Mouse (Mus musculus) hindbrain, embryonic 12.5 days (tissue): ENCODE measurements around the gene Dmrtc2. TPM values are rescaled to one million over a fixed set of nuclear protein-coding genes. Genes with fewer than 3 reads are reported as not detected.

ENCODE experiments used
- ATAC-seq: fragments of 200-750 bp; cut with Nextera tagmentation; 2 replicates; pipeline ENCODE4 v1.8.0; 2017; ENCODE audit warnings: moderate TSS enrichment; ENCODE audit not compliant: low FRiP score
- H3K27ac ChIP-seq: fragments of 300-500 bp; sonication (generic); 2 replicates; pipeline ENCODE4 v1.5.1; 2016; ENCODE audit warnings: mild to moderate bottlenecking
- H3K27me3 ChIP-seq: fragments of 300-500 bp; sonication (generic); 2 replicates; pipeline ENCODE4 v1.6.1; 2016; ENCODE audit warnings: mild to moderate bottlenecking
- H3K36me3 ChIP-seq: fragments of 300-500 bp; sonication (generic); 2 replicates; pipeline ENCODE4 v1.6.1; 2016; ENCODE audit warnings: mild to moderate bottlenecking
- H3K4me1 ChIP-seq: fragments of 300-500 bp; sonication (generic); 2 replicates; pipeline ENCODE4 v1.6.1; 2016
- H3K4me2 ChIP-seq: fragments of 300-500 bp; sonication (generic); replicated peaks from 2 replicates; pipeline ENCODE4 v1.6.1; 2016; ENCODE audit warnings: mild to moderate bottlenecking
- H3K4me3 ChIP-seq: fragments of 300-500 bp; sonication (generic); 2 replicates; pipeline ENCODE4 v1.5.1; 2016; ENCODE audit warnings: mild to moderate bottlenecking
- H3K9ac ChIP-seq: fragments of 300-500 bp; sonication (generic); 2 replicates; pipeline ENCODE4 v1.6.1; 2016; ENCODE audit warnings: mild to moderate bottlenecking, moderate library complexity
- H3K9me3 ChIP-seq: fragments of 300-500 bp; sonication (generic); replicated peaks from 2 replicates; pipeline ENCODE4 v1.6.1; 2016; ENCODE audit warnings: mild to moderate bottlenecking
- WGBS: fragments of 180-500 bp; shearing (Covaris S2); methylation state at CpG from one replicate; pipeline ENCODE4 v1.1.7; 2016; 5-methylcytosine and 5-hydroxymethylcytosine counted together
- polyA plus RNA-seq: library from polyadenylated mRNA; unstranded; fragments of >200 nt; fragmentation: Nextera tagmentation; extraction: Ambion mirVana; gene quantifications from 2 replicates; pipeline ENCODE4 v1.2.1, GENCODE M21; 2016

The Dmrtc2 gene
- polyA plus RNA-seq, 1 experiment from 2014 or later, result not detected

- Histone ChIP-seq H3K4me1 (no peaks in the 10 kb centered on the region), H3K4me2 (no peak overlapping the region), H3K9ac (no peak overlapping the region), H3K27ac (no peak overlapping the region), H3K4me3 (no peak overlapping the region), H3K9me3 (no peaks in the 10 kb centered on the region), H3K36me3 (no peaks in the 10 kb centered on the region), H3K27me3 (no peaks in the 10 kb centered on the region)
- ATAC-seq, result no peak
- 79% methylated on average over 5 of the region's 5 CpGs for WGBS
Measured at GRCm38 (mm10) chr7:24851596-24852325, 18.1 kb upstream of the Dmrtc2 start.

DNA sequence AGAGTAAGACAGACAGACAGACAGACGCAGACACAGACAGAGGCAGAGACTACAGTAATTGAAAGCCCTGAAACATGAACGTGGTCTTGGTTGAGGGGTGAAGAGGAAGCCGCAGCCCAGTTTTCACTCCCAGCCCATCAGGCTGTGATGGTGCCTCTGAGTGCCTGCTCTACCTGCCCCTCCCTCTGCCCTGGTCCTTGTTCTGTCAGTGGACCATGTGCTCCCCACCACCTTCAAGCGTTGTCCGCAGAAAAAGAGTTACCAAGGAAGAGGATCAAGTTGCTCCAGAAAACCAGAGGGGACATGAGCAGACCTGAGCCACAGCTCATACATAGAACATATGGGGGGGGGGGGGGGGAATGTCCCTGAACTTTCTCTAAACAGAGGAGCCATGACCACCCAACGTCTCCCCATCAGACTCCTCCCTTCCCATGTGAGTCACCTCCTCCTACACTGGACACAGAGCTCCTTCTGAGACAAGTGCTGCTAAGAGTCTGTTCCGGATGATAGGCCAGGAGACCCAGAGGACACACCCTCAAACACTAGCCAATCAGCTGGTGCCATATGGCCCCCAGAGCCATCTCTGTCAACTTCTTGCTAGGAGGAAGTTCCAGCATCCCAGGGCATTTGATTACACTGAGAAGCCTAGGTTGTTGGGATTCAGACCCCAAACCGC is 17.2 kb upstream of the Dmrtc2 start:
- H3K4me2 ChIP-seq, result no peak overlapping the region
- H3K36me3 ChIP-seq, result no peaks in the 10 kb centered on the region
- no peak overlapping the region for H3K4me3 ChIP-seq
- H3K9ac ChIP-seq, result no peak overlapping the region
- no peaks in the 10 kb centered on the region for H3K27me3 ChIP-seq
- no peak overlapping the region for H3K27ac ChIP-seq
- no peak for ATAC-seq
- WGBS, result 82% methylated on average over 8 of the region's 8 CpGs
- no peaks in the 10 kb centered on the region for H3K4me1 ChIP-seq
- H3K9me3 ChIP-seq, result no peaks in the 10 kb centered on the region

- Histone ChIP-seq H3K9ac (no peak overlapping the region), H3K27me3 (no peaks in the 10 kb centered on the region), H3K36me3 (no peaks in the 10 kb centered on the region), H3K4me2 (no peak overlapping the region), H3K4me3 (no peak overlapping the region), H3K9me3 (no peaks in the 10 kb centered on the region), H3K4me1 (no peaks in the 10 kb centered on the region), H3K27ac (no peak overlapping the region)
- ATAC-seq, result no peak
Measured at GRCm38 (mm10) chr7:24853233-24853563, 16.7 kb upstream of the Dmrtc2 start.

DNA sequence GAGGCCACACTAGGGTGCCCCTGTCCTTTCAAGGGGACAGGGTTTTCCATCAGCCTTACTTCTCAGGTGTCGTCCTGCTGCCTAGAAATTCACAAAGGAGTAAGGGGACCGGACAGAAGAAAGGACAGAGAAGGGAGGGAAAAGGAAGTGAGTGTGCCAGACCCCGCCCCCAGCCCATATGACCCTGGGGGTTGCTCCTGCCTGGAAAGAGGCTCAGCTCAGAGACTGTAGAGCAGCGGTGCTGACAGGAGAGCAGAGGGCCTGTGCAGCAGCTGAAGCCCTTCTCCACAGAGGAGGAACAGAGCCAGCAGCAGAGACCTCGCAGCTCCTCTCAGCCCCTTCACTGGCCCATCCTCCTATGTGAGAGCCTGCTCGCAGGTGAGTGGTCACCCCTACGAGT is 16.2 kb upstream of the Dmrtc2 start:
- no peak for ATAC-seq
- no peaks in the 10 kb centered on the region for H3K36me3 ChIP-seq
- 0 out of 2 replicates have a peak overlapping the region, but pooled peaks have one; percentile 8 for H3K4me2 ChIP-seq
- no peak overlapping the region for H3K4me3 ChIP-seq
- H3K27ac ChIP-seq, result no peak overlapping the region
- no peaks in the 10 kb centered on the region for H3K9me3 ChIP-seq
- 45% methylated on average over 7 of the region's 7 CpGs for WGBS
- H3K4me1 ChIP-seq, result no peaks in the 10 kb centered on the region
- H3K27me3 ChIP-seq, result no peaks in the 10 kb centered on the region
- no peak overlapping the region for H3K9ac ChIP-seq

DNA sequence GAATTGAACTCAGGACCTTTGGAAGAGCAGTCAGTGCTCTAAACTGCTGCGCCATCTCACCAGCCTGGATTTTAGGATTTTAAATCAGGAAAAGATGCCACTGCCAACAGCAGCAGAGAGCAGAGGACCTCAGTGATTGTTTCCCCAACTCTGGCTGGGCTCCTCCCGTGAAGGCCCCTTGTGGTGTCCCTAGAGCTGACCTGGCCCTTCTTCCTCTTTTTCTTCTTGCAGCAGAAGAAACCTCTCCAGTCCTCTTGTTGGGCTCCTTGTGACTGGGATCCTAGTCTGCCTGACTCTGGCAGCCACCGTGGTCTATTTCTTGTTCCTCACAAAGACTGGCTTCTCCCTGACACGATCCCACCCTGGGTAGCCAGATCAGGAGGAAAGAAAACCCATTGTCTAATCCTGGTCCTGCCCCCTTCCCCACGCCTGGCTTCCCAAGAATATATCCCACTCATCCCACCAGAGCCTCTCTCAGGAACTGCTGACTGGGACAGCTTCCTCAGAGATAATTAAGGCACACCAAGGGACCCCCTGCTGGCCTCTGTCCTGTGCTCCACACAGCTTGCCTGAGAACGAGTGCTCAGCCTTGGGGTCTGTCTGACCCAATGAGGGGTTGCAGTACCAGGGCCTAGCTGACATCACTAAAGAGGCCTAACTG is 13.3 kb upstream of the Dmrtc2 start:
- Histone ChIP-seq H3K36me3 (no peaks in the 10 kb centered on the region), H3K27ac (no peak overlapping the region), H3K4me3 (no peak overlapping the region), H3K9ac (no peak overlapping the region), H3K27me3 (no peaks in the 10 kb centered on the region), H3K9me3 (no peaks in the 10 kb centered on the region), H3K4me2 (no peak overlapping the region), H3K4me1 (no peaks in the 10 kb centered on the region)
- no peak for ATAC-seq
- 34% methylated on average over 6 of the region's 6 CpGs for WGBS

- H3K4me3 ChIP-seq, result no peak overlapping the region
Measured at GRCm38 (mm10) chr7:24859234-24859633, 10.6 kb upstream of the Dmrtc2 start.

DNA sequence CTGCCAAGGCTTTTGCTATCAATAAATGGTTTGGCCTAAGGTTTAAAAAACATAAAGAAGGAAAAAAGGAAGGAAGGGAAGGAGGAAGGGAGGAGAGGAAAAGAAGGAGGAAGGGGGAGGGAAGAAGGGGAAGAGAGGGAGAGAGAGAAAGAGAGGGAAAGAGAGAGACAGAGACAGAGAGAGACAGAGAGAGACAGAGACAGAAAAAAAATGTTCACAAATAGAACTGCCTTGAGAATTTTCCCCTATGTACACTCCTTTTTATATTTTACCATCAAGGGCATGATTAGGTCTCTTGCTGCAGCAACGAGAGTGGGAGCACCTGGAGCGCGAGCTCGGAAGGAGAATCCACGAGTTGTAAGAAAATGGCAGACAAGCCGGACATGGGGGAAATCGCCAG is 7.9 kb upstream of the Dmrtc2 start, which contains the start of gene Gm9844:
Gm9844 (plus strand) TSS at position 301 of the 400 bp plus-strand sequence.
- no peak within 1 kb of the TSS for H3K27ac ChIP-seq
- no peaks in the 10 kb centered on the region for H3K9me3 ChIP-seq
- no peak within 1 kb of the TSS for H3K4me3 ChIP-seq
- no peak for ATAC-seq
- H3K36me3 ChIP-seq, result no peaks in the 10 kb centered on the region
- H3K4me1 ChIP-seq, result no peaks in the 10 kb centered on the region
- no peaks in the 10 kb centered on the region for H3K27me3 ChIP-seq
- WGBS, result 88% methylated on average over 7 of the region's 7 CpGs
- H3K4me2 ChIP-seq, result no peak within 1 kb of the TSS
- no peak within 1 kb of the TSS for H3K9ac ChIP-seq

More at GRCm38 (mm10) chr7:24859234-24859633, 10.6 kb upstream of the Dmrtc2 start:
- Histone ChIP-seq H3K9ac (no peak overlapping the region), H3K4me2 (no peak overlapping the region), H3K4me1 (no peaks in the 10 kb centered on the region), H3K27me3 (no peaks in the 10 kb centered on the region), H3K9me3 (no peaks in the 10 kb centered on the region), H3K36me3 (no peaks in the 10 kb centered on the region), H3K27ac (no peak overlapping the region)
- WGBS, result 75% methylated on average over 5 of the region's 5 CpGs
- no peak for ATAC-seq

GRCm38 (mm10) chr7:24862853-24863252 is 7.0 kb upstream of the Dmrtc2 start:
- Histone ChIP-seq H3K9me3 (no peaks in the 10 kb centered on the region), H3K4me3 (no peak overlapping the region), H3K9ac (no peak overlapping the region), H3K4me1 (no peaks in the 10 kb centered on the region), H3K4me2 (no peak overlapping the region), H3K36me3 (no peaks in the 10 kb centered on the region), H3K27ac (no peak overlapping the region), H3K27me3 (no peaks in the 10 kb centered on the region)
- 86% methylated on average over 4 of the region's 4 CpGs for WGBS
- ATAC-seq, result no peak

- H3K27me3 ChIP-seq, result no peaks in the 10 kb centered on the region
- no peaks in the 10 kb centered on the region for H3K36me3 ChIP-seq
- H3K4me1 ChIP-seq, result no peaks in the 10 kb centered on the region
- ATAC-seq, result no peak
- H3K9me3 ChIP-seq, result no peaks in the 10 kb centered on the region
- H3K4me2 ChIP-seq, result no peak overlapping the region
- 31% methylated on average over 6 of the region's 6 CpGs for WGBS
- H3K4me3 ChIP-seq, result no peak overlapping the region
- no peak overlapping the region for H3K27ac ChIP-seq
- H3K9ac ChIP-seq, result 0 out of 2 replicates have a peak overlapping the region, but pooled peaks have one; percentile 3
Measured at GRCm38 (mm10) chr7:24864156-24864555, 5.7 kb upstream of the Dmrtc2 start.

- no peaks in the 10 kb centered on the region for H3K4me1 ChIP-seq
- H3K9ac ChIP-seq, result no peak overlapping the region
- no peak overlapping the region for H3K4me3 ChIP-seq
- WGBS, result 57% methylated on average over 17 of the region's 17 CpGs
- peaks cover 14% of the 10 kb centered on the region for H3K27me3 ChIP-seq
- ATAC-seq, result no peak
- no peak overlapping the region for H3K4me2 ChIP-seq
- H3K27ac ChIP-seq, result no peak overlapping the region
- H3K9me3 ChIP-seq, result peaks cover 3% of the 10 kb centered on the region; the same call in 1 of the 2 replicates
- no peaks in the 10 kb centered on the region for H3K36me3 ChIP-seq
Measured at GRCm38 (mm10) chr7:24869080-24869479, 777 bp upstream of the Dmrtc2 start.

DNA sequence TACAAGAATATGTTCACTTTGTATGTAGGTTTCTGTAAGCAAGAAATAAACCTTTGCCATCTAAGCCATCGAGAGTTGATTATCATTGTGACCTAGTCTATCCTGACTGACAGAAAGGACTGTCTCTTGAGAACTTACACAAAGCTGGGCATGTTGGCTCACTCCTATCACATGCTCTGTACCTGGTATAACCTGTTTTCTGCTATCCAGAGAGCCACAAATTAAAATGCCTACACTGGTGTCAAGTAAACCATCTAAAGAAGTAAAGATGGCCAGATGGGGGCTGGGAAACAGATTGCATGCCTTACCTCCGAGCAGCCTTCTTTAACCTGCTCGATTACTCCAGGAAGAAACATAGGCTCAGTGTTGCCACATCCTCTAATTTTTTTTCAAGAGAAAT is 7.7 kb downstream of the Dmrtc2 start:
- Histone ChIP-seq H3K4me2 (no peak overlapping the region), H3K4me3 (no peak overlapping the region), H3K36me3 (no peaks in the 10 kb centered on the region), H3K4me1 (no peaks in the 10 kb centered on the region), H3K9ac (no peak overlapping the region), H3K27ac (no peak overlapping the region), H3K27me3 (no peaks in the 10 kb centered on the region), H3K9me3 (no peaks in the 10 kb centered on the region)
- no peak for ATAC-seq
- WGBS, result 86% methylated on average over 3 of the region's 3 CpGs

GRCm38 (mm10) chr7:24879620-24880019 is 9.8 kb downstream of the Dmrtc2 start:
- H3K9me3 ChIP-seq, result no peaks in the 10 kb centered on the region
- H3K4me2 ChIP-seq, result no peak overlapping the region
- H3K27me3 ChIP-seq, result no peaks in the 10 kb centered on the region
- no peak overlapping the region for H3K9ac ChIP-seq
- no peaks in the 10 kb centered on the region for H3K4me1 ChIP-seq
- 20% methylated on average over 2 of the region's 2 CpGs for WGBS
- H3K36me3 ChIP-seq, result no peaks in the 10 kb centered on the region
- ATAC-seq, result no peak
- H3K27ac ChIP-seq, result no peak overlapping the region
- H3K4me3 ChIP-seq, result no peak overlapping the region
